Mouse (Mus musculus): ENCODE data around the gene Phactr1.

The Phactr1 gene

DNA sequence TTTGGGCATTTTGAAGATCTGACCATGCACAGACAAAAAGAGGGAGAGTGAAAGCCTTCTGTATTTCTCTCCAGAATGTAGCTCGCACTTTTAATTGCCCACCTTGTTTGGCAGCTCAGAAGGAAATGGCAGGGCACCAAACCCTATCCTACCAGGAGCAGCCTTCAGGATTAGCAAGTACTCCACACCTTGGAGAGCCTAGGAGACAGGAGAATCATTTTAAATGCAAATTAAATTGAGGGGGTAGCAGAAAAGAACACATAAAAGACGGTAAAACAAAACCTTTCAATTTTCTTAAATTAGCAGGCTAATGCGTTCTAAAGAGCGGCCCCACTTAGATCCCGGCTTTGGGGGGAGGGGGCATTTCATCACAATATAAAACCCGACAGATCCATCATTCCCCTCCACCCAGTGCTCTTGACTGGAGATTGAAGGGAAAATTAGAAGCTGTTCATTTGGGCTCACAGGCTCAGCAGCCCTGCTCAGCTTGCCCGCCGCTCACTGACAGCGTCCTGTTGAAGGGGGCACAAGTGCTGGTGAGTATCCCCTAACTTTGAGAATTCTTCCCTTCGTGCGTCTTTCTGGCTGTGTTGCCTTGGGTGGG is at the start of gene Phactr1:
TSS of gene Phactr1 (plus strand) at position 233 of the 604 bp plus-strand sequence.
- DNase-seq (ENCODE audit: low spot score in 2 of 2), result peak in 1 of 2 experiments; percentile 32

DNA sequence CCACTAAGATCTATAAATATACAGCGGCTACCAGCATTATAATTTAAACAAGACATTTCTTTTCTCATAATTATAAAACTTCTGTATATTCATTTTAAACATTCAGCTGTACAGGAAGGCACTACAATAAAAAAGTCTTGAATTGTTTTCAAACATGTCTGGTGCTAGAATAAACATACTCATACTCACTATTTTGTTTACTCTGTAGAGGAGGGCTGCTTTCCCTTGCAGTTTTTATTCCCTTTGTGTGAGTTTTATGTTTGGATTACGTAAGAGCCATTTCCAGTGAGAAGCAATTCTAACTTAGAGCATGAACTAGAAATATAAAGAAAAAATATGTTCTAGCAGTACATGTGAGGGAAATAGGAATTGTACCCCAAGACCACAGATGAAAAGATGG is 45.5 kb upstream of the Phactr1 start:
- DNase-seq (ENCODE audit: low spot score in 2 of 2), result no peak

DNA sequence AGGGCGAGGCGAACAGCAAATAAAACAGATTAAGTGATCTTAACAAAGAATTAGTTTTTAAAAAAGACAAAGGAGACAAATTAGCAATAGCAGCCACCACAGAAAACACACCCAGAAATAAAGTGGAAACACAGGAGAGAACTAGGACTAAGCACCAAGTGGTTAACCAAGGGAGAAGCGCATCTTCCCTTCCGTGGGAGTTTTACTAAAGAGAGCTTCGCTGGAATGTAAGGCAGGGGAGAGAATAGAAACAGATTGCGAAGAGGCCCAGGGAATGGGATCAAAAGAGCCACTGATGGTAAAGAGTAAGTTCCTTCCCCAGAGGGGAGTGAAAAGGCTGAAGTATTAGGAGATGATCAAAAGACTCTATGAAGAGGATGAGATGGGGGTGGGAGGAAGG is 30.2 kb upstream of the Phactr1 start:
- DNase-seq (ENCODE audit: low spot score in 2 of 2), result no peak

DNA sequence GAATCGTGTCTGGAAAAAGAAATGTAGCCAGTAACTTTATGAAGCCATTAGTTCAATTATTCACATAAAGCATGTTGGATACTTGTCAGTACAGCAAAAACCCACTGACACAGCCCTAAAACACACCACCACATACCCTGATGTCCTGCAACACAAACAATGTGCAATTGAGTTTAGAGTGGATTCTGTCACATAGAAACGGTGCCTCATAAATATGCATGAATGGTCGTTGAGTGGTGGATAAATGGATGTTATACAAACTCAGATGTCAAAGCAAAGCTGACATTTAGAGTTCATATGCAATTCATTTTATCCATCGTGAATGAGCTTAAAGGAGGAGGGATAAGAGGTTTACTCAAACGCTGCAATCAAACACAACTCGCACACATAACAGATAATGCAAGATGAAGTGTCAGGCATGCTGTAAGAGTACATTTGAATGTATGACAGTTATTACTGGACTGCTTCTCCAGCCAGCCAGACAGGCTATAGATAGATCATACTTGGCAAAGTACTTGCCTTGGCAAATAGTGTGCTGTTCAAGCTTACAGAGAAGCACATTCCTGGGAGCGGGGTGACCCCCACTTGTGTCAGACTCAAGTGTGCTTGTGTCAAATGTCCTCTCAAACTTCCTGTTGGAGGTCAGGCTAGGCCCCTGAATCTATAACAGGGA is 23.6 kb upstream of the Phactr1 start:
- DNase-seq (ENCODE audit: low spot score in 2 of 2), result no peak

DNA sequence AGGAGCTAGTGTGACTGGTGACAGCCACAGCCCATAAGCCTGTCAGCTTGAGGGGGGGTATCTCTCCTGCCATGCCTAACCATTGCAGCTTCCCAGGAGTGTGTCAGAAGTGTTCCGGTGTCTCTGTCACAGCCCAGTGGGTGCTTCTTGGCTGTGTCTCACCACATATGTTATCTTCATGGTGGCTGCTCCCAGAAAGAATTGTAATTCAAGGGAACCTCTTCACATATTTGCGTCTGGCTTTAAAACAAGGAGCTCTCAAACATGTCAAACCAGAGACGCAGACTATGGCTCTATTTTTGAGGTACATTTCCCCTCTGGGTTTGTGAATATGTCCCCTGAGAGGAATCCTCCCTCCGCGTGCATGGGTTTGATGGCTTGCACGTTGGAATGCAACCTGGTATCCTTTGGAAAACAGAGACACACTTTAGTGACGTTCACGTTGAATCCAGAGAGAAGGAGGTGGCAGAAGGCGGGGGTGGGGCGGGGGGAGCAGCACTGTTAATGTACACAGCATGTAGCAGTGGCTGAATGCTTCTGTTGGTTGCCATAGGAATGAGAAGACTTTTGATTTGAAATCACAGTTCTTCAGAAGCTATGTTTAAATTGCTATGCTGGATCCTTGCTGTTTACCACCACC is 8.7 kb upstream of the Phactr1 start:
- peak in 1 of 2 experiments; percentile 57 for DNase-seq (ENCODE audit: low spot score in 2 of 2)

DNA sequence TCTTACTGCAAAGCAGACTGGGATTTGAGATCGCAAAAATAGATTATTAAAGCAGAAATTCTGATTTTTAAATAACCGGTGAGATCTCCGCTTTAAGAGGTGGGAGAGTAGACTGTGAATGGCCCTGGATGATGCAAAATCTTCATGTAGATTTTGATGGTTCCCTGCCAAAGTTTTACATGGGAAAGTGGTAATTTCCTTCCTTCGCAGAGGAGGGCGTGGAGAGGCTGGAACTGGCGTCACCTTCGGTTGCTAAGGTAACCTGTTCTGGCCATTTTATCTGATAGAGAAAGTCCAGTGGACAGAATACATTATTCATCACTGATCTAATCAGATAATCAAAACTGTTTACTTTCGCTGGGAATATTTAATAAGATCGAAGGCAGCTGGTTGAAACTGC is 876 bp downstream of the Phactr1 start:
- DNase-seq (ENCODE audit: low spot score in 2 of 2), result peak in 1 of 2 experiments; percentile 49

DNA sequence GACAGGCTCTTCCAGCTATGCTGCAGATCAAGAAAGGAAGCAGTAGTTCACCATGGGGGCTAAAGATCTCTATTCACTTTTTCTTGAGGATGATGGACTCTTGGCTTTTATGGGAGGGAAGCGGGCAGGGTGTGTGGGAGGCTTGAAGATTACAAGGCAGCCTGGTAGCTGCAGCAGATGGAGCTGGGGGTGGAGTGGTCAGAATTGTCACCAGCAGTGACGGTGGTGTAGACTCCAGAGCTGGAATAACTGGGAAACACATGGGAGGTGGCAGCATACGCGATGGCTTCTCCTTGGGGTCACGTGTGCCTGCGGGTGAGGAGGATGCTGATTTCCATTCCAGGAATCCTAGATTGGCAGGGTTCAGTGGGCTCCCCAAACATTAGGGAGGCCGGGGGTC is 3.8 kb downstream of the Phactr1 start:
- DNase-seq (ENCODE audit: low spot score in 2 of 2), result peak; percentile 55 to 80

DNA sequence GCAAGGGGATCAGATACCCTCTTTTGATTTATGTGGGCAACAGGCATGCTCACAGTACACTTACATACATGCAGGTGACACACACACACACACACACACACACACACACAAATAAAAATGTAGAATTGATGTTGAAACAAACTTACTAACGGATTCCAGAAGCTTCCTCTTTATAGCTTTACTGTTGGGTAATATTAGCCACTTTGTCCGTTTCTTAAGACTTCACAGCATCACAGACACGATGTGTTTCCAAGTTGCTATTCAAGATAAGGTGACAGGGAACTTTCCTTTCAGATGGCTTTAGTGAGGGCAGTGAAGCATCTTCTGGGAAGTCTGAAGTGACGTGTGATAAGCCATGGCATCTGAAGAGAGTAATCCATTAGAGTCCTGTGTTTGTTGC is 11.8 kb downstream of the Phactr1 start:
- no peak for DNase-seq (ENCODE audit: low spot score in 2 of 2)

DNA sequence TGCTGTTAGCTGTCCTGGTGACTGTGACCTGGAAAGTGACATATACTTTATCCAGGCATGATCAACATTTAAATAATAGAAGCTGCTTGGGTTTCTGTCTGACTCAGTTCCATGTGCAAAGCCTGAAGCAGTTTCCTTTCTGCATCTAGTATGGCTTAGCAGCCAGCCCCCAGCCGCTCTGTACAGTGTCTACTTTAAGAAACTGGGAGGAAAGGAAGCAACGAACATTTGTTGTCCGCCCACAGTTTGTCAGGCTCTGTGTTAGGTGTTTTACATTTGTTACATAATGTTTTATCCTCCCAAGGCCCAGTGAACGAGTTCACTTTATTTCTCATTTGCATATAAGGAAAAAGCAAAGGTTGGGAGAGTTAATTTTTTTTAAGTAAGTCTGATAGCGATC is 16.2 kb downstream of the Phactr1 start:
- peak in 1 of 2 experiments; percentile 61 for DNase-seq (ENCODE audit: low spot score in 2 of 2)

DNA sequence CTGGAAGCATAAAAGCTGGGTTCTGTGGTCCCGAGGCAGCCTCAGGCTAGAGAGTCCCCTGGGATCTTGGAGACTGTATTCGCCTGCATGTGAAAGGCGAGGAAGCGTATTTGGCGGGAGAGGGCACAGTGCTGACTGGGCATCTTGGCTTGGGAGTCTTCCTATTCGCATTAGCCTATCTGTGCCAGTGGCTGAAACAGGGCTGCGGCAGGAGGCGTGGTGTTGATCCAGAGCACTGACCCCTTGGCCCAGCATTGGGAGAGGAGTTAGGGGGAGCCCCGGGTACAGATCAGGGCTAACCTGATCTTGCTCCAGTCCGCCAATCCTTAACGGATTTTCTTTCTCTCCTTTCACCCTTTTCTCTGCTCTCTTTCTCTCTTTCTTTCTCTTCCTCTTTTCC is 28.7 kb downstream of the Phactr1 start:
- DNase-seq (ENCODE audit: low spot score in 2 of 2), result no peak

DNA sequence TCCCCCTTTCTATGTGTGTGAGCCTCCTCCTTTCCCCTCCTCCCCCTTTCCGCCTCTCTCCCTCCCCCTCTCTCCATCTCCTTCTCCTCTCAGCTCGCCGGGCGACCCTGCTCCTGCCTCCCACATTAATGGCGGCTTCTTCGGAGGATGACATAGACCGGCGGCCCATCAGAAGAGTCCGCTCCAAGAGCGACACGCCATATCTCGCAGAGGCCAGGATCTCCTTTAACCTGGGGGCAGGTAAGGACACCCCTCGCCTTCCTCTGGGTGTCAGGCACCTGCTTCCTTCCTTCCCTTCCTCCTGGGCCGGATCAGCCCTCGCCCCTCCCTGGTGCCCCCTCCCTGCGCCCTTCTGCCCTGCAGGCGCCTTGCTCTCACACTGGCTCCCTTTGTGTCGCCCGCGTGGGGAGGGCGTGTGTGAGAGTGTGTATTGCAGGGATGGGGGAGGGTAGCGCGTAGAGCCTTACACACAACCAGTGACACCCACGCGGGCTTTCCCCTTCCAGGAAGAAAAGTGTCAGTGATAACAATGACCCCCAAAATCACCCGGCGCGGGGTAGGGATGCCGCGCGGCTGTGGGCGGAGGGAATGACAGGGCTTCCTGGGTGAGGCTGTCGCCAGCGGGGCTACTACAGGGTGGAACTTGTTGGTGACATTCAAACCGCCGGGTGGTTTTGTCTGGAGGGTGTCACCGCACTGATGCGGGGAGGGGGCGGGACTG is 29.3 kb downstream of the Phactr1 start:
- DNase-seq (ENCODE audit: low spot score in 2 of 2), result peak; percentile 46 to 47

DNA sequence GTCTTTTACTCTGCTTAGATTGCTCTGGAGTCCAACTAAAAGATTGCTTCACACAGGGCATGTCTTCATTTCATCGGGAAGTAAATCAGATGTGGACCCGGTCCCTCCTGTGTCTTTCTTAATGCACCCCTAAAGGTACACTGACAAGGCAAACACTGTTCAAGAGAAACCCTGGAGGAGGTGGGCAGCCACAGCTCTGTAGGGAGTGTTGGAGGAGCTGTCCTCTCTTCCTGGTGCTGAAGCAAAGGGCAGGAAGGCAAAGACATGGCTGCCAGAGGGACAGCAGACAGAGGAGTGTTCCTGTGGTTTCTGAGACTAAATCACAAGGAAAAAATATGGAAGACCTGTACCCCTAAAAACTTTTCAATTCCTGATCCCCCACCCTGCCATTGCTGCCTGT is 31.1 kb downstream of the Phactr1 start:
- DNase-seq (ENCODE audit: low spot score in 2 of 2), result no peak

DNA sequence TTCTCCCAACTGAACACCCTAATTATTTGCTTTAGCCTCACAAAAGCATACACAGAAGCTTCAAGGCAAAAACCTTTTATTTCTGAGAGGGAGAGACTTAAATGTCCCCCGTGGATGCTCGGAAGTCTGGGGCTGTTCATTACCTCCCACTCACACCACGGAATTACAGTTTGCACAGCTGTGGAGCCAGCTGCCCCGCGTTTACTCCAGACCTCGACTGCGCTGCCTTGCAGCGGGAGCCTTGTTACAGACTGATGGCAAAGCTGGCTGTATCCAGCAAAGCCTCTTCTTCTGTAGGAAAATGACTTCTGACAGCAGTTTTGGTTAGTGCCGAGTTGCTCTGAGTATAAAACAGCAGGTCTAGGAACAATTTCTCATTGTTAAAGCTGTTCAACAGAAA is 39.0 kb downstream of the Phactr1 start:
- no peak for DNase-seq (ENCODE audit: low spot score in 2 of 2)

DNA sequence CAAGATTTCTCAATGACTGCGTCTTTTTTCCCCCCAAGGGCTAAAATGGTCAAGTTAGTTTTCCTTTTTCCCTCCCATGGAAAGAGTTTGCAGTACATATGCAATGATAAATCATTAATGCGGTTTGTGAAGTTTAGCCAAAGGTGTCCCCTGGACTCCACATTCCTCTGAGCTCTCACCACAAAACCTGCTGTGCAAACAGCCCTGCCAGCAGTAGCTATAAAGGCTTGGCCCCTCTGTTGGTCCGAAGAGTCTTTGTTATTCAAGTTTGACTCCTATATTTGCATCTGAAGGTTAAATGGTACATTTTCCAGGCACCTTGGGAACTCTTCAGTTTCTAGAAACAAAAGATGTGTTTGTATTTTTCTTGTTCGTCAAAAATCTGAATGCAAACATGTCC is 39.7 kb downstream of the Phactr1 start:
- no peak for DNase-seq (ENCODE audit: low spot score in 2 of 2)

DNA sequence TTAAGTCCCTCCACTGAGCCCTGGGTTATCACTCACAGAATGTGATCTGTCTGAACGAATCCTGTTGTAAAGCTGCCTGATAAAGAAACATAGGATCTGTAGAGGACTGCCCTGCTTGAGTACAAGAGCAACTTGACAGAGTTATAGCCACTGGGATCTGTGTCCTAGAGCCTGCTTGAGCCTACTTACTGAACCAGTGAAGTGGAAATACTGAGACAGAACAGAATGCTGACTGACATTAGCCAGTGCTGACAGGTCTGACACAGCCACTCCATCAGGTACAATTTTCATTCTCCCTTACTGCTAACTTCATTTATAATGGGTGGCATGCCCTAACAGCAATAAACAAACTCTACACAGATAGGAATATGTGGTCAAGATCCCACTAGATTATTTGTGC is 40.2 kb downstream of the Phactr1 start:
- no peak for DNase-seq (ENCODE audit: low spot score in 2 of 2)

DNA sequence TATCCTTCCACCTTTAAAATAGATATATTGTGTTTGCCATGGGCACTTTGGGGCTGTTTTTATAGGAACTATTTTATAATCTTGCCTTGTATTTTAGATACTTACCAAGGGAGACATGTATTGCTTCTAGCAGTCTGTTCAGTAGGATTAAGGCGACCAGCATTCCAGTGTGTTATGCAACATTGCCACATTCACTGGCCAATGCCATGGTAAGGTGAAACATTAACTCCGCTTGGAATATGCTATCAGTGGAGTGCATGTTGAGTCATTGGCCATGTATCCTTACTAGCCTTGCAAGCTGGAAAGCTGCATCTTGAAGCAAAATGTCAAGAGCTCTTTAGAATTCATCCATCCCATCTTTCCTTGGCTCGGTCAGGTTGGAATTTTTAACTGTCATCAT is 43.6 kb downstream of the Phactr1 start:
- no peak for DNase-seq (ENCODE audit: low spot score in 2 of 2)

DNA sequence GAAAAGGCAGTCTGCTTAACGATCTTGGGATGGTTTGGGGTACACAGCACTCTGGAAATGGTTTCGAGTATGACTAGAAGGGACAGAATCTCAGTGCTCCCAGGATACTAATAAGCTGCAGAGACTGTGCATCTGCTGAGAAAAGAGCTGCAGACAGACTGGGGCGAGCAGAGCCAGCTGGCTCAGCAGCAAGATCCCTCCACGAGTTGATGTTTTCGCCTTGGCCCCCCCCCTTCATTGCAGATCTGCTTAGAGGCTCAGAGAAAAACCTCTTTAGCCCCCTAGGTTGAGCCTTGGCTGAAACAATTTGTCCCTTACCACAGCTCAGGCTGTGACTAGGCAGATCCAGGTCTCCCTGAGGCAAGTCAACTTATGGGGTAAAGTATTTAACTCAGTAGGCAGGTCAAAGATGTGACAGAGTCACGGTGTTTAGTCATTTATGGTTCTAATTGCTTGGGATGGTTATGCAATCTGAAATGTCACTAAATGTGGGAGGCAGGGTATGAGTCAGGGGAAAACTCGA is 45.3 kb downstream of the Phactr1 start:
- DNase-seq (ENCODE audit: low spot score in 2 of 2), result no peak

DNA sequence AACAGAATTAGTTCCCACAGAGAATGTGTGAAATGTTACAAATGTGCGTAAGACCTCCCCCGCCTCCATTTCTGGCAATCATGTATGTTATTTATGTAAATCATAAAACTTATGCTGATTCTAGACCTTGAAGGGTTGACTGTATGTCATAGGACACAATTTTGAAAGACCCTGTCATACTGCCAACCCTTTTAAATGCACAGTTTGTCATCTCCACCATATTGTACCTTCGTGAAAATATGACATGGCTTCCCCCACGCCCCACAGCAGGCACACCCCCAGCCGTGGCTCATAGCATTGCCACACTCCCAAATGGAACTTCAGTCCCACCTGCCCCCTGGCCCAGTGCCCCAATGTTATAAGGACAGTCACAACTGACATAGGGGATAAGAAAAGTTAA is 57.1 kb downstream of the Phactr1 start:
- no peak for DNase-seq (ENCODE audit: low spot score in 2 of 2)

DNA sequence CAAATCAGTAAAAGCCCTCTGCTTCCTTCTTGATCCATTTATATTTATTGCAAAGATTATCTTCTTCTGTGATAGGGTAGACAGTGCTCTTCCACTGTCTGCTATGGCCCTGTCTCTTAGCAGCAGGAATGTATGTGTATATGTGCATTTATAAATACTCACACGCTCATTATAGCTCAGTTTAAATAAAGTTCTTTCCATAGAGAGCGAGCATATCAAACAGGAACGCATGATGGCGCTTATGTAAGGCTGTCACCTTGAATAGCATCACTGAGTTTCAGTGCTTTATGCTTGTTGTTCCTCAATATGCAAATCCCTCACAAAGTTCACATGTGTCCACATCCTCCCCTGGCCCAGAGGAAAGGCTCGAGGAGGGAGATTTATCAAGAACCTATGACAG is 57.7 kb downstream of the Phactr1 start:
- DNase-seq (ENCODE audit: low spot score in 2 of 2), result no peak

DNA sequence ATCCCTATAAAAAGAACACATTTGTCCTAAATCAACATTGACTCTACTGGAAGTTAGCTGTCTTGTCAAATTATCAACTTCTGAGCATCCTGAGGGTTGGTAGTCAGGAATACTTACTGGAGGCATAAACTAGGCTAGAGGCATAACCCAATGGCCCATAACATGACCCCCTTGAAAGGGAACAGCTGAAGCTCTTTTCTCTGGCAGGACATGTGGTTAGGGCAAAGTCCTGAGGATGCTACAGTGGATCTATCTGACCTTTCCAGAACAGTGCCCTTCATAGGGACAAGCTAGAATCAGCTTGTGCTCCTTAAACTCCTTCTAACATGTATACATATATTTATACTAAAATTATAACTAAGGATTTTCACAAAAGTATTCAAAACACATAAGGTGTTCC is 61.8 kb downstream of the Phactr1 start:
- DNase-seq (ENCODE audit: low spot score in 2 of 2), result no peak

DNA sequence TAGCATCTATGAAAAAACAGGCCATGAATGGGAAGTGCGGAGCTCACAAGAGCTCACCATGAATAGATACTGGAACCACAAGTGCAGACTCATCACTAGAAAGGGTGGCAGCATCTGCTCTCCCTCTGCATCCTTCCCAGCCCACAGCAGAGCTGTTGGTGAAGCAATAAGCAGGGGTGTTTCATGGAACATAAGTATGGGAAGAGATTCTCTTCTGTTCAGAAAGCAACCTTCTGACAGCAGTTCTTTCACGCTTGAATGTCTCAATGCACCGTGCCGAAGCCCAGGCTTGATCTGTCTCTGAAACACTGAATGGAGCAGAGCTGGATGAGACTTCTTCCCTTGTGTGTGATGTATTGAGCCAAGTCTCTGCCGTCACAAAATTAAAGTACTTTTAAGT is 64.0 kb downstream of the Phactr1 start:
- DNase-seq (ENCODE audit: low spot score in 2 of 2), result no peak

DNA sequence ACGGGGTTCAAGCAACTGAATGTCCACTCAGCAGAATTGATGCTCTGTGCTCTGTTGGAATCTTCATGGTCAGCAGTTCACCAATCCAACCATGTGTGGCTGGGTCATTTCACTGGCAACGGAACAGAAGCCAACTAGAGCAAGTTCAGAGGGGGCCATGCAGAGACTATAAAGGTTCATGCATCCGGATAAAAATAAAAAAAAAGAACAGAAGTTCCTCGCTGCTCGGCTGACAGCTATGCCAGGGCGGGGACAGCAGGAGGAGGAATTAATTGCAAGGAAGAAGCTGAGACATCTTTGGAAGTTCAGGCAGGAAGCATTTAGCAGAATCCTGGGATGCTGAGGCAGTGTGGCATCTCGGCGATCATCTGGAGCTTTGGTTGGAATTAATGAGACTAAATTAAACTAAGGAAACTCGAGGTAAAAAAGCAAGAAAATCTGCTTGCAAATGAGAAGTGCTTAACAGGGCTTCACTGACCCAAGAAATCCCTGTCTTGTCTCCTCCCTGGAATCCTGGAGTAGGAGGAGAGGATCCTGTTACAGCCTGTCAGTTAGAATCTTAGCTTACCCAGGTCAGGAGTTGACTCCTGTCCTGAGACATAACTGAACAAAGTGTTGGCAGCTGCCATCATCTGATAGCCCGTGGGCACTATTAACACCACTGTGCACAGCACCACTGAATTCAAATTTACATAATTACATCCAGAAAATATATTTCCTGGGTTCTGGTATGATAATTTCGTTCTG is 77.4 kb downstream of the Phactr1 start:
- DNase-seq (ENCODE audit: low spot score in 2 of 2), result peak; percentile 27 to 52

Data from frontal cortex, postnatal 10 days (tissue).